Mouse (Mus musculus): ENCODE data around the gene Pmepa1. TPM values are rescaled to one million over a fixed set of nuclear protein-coding genes. Genes with fewer than 3 reads are reported as not detected.

Gene Pmepa1
- polyA plus RNA-seq, 1 experiment from 2014 or later: 4.6 TPM

DNA sequence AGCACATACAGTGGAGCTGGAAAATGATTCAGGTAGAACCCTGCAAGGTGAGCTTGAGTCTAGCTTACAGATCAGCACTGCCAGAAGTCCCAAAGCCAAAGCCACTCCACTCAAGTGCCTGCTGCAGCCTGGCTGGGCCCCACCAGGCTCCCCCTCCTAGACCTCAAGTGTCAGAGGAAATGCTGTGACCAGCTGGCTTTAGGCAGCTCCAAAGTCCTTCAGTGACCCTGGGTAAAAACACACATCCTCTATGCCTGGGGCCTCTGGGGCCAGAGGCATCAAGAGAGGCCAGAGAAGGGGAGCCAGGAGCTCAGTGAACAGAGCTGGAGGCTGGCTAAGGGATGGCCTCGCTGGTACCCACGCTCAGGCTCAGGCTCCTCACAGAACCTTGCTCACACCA is 25.9 kb downstream of the Pmepa1 start:
- Histone ChIP-seq H3K4me1 (peaks cover 83% of the 10 kb centered on the region), H3K4me2 (no peak overlapping the region), H3K9ac (replicated peaks) (no peak overlapping the region), H3K4me3 (replicated peaks) (no peak overlapping the region), H3K36me3 (no peaks in the 10 kb centered on the region), H3K27me3 (replicated peaks) (no peaks in the 10 kb centered on the region), H3K27ac (replicated peaks) (no peak overlapping the region; the same call in 1 of the 2 replicates), H3K9me3 (replicated peaks) (no peaks in the 10 kb centered on the region)
- 22% methylated on average over 2 of the region's 2 CpGs for WGBS
- ATAC-seq (ENCODE audit: low FRiP score): no peak

DNA sequence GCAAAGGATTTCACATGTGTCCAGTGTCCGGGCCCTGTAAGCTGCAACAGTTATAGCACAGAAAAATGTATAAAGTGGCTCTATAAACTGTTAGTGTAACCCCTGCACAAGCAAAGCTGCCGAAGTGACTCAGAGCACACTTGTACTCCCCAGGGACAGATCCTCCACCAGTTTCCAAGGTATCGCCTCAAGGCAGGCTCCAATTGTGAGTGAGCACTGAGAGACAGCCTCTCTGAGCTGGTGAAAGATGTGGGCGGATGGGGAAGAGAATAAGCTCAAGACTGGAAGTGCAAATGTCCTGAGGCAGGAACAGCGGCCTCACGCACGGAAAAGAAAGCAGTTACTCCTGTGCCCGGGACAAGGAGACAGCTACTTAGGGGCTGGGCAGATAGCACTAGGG is 26.4 kb downstream of the Pmepa1 start:
- 74% methylated on average over 8 of the region's 8 CpGs for WGBS
- Histone ChIP-seq H3K9me3 (replicated peaks) (no peaks in the 10 kb centered on the region), H3K9ac (replicated peaks) (no peak overlapping the region), H3K27ac (replicated peaks) (no peak overlapping the region), H3K36me3 (no peaks in the 10 kb centered on the region), H3K27me3 (replicated peaks) (no peaks in the 10 kb centered on the region), H3K4me1 (peaks cover 82% of the 10 kb centered on the region), H3K4me2 (no peak overlapping the region), H3K4me3 (replicated peaks) (no peak overlapping the region)
- no peak for ATAC-seq (ENCODE audit: low FRiP score)

DNA sequence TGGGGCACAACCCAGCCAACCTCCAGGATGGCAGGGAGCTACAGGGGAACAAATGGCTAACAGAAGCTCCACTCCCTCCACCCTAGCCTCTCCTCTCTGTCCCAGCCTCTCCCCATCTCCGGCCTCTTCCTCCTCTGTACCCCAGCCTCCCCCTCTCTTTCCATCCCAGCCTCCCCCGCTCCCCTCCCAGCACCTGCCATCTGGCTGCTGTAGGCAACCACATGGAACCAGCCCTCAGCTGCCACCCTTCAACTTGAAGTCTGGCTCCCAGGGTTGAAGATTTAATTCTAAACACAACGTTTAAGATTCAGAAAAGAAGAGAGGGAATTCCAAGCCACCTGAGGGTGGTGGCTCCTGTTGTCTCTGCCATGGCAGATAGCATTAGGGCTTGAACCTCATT is 26.9 kb downstream of the Pmepa1 start:
- Histone ChIP-seq H3K36me3 (no peaks in the 10 kb centered on the region), H3K4me2 (no peak overlapping the region), H3K4me1 (peaks cover 76% of the 10 kb centered on the region), H3K27ac (replicated peaks) (no peak overlapping the region), H3K9me3 (replicated peaks) (no peaks in the 10 kb centered on the region), H3K27me3 (replicated peaks) (no peaks in the 10 kb centered on the region), H3K4me3 (replicated peaks) (no peak overlapping the region), H3K9ac (replicated peaks) (no peak overlapping the region)
- no peak for ATAC-seq (ENCODE audit: low FRiP score)
- WGBS: 44% methylated on average over 3 of the region's 3 CpGs

DNA sequence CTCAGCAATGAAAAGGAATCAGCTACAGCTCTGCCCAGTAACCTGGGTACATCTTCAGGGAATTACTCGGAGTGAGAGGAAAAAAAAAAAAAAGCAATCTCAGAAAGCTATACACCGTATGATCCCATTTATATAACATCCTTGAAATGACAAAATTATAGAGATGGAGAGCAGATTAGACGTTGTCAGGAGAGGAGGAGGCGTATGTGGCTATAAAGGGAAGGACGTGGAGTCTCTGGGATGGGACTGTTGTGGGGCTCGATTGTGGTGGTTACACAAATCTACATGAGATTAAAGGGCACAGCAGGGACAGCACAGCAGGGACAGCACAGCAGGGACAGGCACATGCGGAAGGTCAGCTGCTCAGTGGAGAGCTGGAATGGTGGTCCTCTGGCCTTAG is 27.5 kb downstream of the Pmepa1 start:
- Histone ChIP-seq H3K27ac (replicated peaks) (no peak overlapping the region), H3K4me2 (no peak overlapping the region), H3K9ac (replicated peaks) (no peak overlapping the region), H3K4me1 (peaks cover 73% of the 10 kb centered on the region), H3K9me3 (replicated peaks) (no peaks in the 10 kb centered on the region), H3K27me3 (replicated peaks) (no peaks in the 10 kb centered on the region), H3K4me3 (replicated peaks) (no peak overlapping the region), H3K36me3 (no peaks in the 10 kb centered on the region)
- no peak for ATAC-seq (ENCODE audit: low FRiP score)
- WGBS: 62% methylated on average over 7 of the region's 7 CpGs

DNA sequence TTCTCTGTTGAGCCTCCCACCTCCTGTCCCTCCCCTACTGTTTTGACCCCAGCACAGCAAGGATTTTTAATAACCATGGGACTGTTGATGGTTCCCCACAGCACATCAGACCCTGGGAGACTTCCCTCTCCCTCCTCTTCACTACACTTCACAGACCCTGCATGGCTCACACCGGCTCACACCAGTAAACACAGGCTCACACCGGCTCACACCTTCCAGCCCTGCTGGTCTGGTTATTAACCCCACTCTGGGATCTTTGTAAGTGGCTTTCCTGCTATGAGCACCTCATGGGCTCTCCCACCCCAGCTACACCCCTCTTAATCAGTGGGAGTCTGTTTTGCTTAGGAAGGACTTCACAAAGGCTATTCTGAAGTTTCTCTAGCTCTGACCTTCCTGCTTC is 28.4 kb downstream of the Pmepa1 start:
- no peak overlapping the region for H3K4me2 ChIP-seq
- no peaks in the 10 kb centered on the region for H3K36me3 ChIP-seq
- H3K9ac ChIP-seq (replicated peaks): no peak overlapping the region
- no peaks in the 10 kb centered on the region for H3K27me3 ChIP-seq (replicated peaks)
- 40% methylated on average over 2 of the region's 2 CpGs for WGBS
- peaks cover 73% of the 10 kb centered on the region for H3K4me1 ChIP-seq
- no peaks in the 10 kb centered on the region for H3K9me3 ChIP-seq (replicated peaks)
- no peak overlapping the region for H3K27ac ChIP-seq (replicated peaks)
- ATAC-seq (ENCODE audit: low FRiP score): no peak
- H3K4me3 ChIP-seq (replicated peaks): no peak overlapping the region

DNA sequence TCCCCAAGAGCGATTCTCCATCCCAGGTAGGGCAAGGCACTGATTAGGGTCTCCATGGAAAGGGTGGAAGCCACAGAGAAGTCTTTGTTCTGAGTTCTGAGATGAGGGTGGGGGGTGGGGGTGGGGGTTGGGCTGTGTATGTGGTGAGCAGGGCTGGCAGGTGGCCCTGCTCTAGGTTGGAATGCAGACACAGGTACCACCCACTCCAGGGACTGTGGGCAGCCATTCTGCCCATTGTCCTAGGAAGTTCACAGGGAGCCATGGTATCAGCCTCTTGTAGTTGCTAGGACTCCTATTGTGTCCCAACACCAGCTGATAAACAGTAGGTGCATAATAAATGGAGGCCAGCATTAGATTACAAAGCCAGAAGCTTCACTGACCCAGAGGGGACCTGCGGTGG is 29.1 kb downstream of the Pmepa1 start:
- Histone ChIP-seq H3K9me3 (replicated peaks) (no peaks in the 10 kb centered on the region), H3K4me3 (replicated peaks) (no peak overlapping the region), H3K4me1 (peaks cover 75% of the 10 kb centered on the region), H3K9ac (replicated peaks) (no peak overlapping the region), H3K4me2 (no peak overlapping the region), H3K27ac (replicated peaks) (no peak overlapping the region), H3K27me3 (replicated peaks) (no peaks in the 10 kb centered on the region), H3K36me3 (no peaks in the 10 kb centered on the region)
- 33% methylated on average over 2 of the region's 2 CpGs for WGBS
- ATAC-seq (ENCODE audit: low FRiP score): no peak

DNA sequence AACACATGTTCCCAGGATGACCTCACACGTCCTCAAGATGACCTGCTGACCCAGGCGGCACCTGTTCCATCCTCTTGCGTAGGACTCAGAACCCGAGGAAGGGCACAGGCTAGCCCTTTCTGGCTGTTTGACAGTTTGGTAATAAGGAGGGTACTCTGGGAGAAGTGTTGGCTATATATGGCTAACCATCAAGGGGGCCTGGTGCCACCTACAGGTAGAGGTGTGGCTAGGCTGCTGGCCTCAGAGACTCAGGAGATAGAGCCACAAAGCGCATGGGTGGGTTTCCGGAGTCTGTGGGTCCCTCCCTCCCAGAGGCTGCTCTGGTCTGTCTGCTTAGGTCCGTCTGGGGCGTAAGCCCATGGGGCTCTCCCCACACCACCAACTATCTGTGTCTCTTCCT is 29.6 kb downstream of the Pmepa1 start:
- Histone ChIP-seq H3K4me3 (replicated peaks) (no peak overlapping the region), H3K36me3 (no peaks in the 10 kb centered on the region), H3K9me3 (replicated peaks) (no peaks in the 10 kb centered on the region), H3K27me3 (replicated peaks) (no peaks in the 10 kb centered on the region), H3K9ac (replicated peaks) (no peak overlapping the region), H3K4me2 (no peak overlapping the region), H3K27ac (replicated peaks) (no peak overlapping the region), H3K4me1 (peaks cover 72% of the 10 kb centered on the region)
- WGBS: 78% methylated on average over 8 of the region's 8 CpGs
- ATAC-seq (ENCODE audit: low FRiP score): no peak

DNA sequence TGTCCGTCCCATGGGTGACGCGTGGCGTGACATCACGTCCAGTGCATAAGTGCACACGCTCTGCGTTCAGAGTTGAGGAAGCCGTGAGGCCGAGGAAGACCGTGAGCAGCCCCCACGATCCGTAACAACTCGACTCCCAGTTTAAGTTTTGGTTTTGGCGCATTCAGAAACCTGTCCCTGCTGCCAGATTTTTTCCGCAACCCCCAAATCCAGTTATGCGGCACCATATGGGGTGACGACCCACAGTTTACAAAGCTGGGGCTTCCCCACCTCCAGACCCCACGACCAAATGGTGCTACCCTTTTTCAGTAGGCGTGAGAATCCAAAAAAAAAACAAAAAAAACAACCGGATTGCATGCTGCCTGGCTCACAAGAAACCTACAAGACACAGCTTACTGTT is 31.1 kb downstream of the Pmepa1 start:
- 90% methylated on average over 20 of the region's 20 CpGs for WGBS
- H3K4me2 ChIP-seq: no peak overlapping the region
- no peak for ATAC-seq (ENCODE audit: low FRiP score)
- H3K36me3 ChIP-seq: no peaks in the 10 kb centered on the region
- no peak overlapping the region for H3K27ac ChIP-seq (replicated peaks)
- H3K9ac ChIP-seq (replicated peaks): no peak overlapping the region
- no peaks in the 10 kb centered on the region for H3K27me3 ChIP-seq (replicated peaks)
- no peaks in the 10 kb centered on the region for H3K9me3 ChIP-seq (replicated peaks)
- peaks cover 72% of the 10 kb centered on the region for H3K4me1 ChIP-seq
- no peak overlapping the region for H3K4me3 ChIP-seq (replicated peaks)

DNA sequence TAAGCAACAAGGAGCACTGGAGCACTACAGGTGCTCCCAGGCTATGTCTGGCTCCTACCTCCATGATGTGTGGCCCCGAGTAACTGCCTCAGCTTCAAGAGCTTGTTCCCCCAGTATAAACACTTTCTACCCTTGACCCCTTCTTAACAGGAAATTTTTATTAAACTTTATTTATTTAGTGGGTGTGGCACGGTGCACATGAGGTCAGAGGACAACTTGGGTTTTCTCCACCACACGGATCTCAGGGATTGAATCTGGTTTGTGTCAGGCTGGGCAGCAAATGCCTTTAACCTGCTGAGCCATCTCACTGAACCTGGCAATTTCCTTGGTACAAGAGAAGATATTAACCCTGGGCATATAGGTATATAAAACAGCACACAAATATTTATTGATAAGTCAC is 32.2 kb downstream of the Pmepa1 start:
- no peaks in the 10 kb centered on the region for H3K27me3 ChIP-seq (replicated peaks)
- no peak overlapping the region for H3K9ac ChIP-seq (replicated peaks)
- no peak overlapping the region for H3K4me2 ChIP-seq
- no peak overlapping the region for H3K4me3 ChIP-seq (replicated peaks)
- no peaks in the 10 kb centered on the region for H3K9me3 ChIP-seq (replicated peaks)
- H3K27ac ChIP-seq (replicated peaks): no peak overlapping the region
- no peaks in the 10 kb centered on the region for H3K36me3 ChIP-seq
- H3K4me1 ChIP-seq: peaks cover 67% of the 10 kb centered on the region
- whole genome bisulfite sequencing: 84% methylated on average over 3 of the region's 3 CpGs
- ATAC-seq (ENCODE audit: low FRiP score): no peak

DNA sequence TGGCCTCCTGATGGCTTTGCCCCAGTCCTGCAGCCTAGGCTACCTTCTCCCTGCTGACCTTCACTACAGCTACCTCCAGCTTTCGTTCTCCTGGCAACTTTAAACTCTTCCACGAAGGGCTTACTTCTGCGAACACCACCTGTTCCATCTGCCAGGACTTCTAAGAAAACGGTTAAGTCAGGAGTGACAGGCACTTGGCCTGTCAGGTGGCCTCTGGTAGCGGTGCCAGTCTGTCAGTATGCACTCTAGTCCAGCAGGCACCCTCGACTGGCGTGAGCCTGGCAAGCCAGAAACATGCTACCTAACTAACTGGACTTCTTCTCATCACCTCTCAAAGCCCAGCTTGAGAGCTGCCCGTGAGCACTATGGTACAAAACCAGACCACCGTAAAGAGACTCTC is 32.7 kb downstream of the Pmepa1 start:
- H3K9me3 ChIP-seq (replicated peaks): no peaks in the 10 kb centered on the region
- 69% methylated on average over 9 of the region's 9 CpGs for WGBS
- no peaks in the 10 kb centered on the region for H3K27me3 ChIP-seq (replicated peaks)
- H3K4me1 ChIP-seq: peaks cover 69% of the 10 kb centered on the region
- H3K4me3 ChIP-seq (replicated peaks): no peak overlapping the region
- no peak overlapping the region for H3K4me2 ChIP-seq
- H3K9ac ChIP-seq (replicated peaks): no peak overlapping the region
- H3K36me3 ChIP-seq: no peaks in the 10 kb centered on the region
- ATAC-seq (ENCODE audit: low FRiP score): no peak
- H3K27ac ChIP-seq (replicated peaks): no peak overlapping the region

DNA sequence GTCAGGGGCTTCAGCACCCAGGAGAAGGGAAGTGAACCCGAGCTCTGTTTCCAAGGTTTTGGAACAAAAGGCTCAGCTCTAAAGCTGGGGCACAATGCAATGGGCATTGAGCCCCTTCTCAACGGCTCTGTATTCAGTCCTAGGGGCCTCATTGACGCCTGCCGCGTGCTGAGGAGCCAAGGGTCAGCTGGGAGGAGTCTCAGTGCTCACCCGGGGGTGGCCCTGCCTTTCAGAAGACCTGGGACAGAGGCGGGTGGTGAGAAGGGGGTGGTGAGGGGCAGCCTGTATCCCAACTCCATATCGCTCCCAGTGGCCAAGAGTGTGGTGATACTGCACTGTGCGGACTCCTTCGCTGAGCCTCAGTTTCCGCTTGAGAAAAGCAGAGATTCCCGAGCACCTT is 33.5 kb downstream of the Pmepa1 start:
- Histone ChIP-seq H3K36me3 (no peaks in the 10 kb centered on the region), H3K9ac (replicated peaks) (no peak overlapping the region), H3K27ac (replicated peaks) (no peak overlapping the region), H3K9me3 (replicated peaks) (no peaks in the 10 kb centered on the region), H3K4me3 (replicated peaks) (no peak overlapping the region), H3K27me3 (replicated peaks) (no peaks in the 10 kb centered on the region), H3K4me1 (peaks cover 74% of the 10 kb centered on the region), H3K4me2 (no peak overlapping the region)
- 14% methylated on average over 12 of the region's 12 CpGs for WGBS
- ATAC-seq (ENCODE audit: low FRiP score): no peak

DNA sequence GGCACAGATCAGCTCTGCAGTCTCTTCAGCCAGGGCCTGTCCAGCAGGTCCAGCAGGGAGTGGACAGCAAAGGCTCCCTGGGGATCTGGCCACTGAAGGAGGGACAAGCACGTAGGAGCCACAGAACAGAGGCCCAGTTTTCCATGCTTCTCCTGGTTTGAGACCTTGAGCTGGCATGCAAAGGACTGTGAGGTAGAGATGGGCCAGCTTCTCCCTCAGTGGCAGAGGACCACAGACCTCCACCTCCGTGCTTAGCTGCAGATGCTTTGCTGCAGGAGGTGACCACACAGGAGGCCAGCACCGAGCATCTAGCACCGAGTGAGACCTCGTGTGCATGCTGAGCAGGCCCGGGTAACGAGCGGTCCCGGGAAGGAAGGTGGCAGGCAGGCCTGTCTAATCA is 35.6 kb downstream of the Pmepa1 start:
- Histone ChIP-seq H3K4me3 (replicated peaks) (no peak overlapping the region), H3K9me3 (replicated peaks) (no peaks in the 10 kb centered on the region), H3K4me2 (no peak overlapping the region), H3K27me3 (replicated peaks) (no peaks in the 10 kb centered on the region), H3K4me1 (peaks cover 81% of the 10 kb centered on the region), H3K9ac (replicated peaks) (no peak overlapping the region), H3K36me3 (no peaks in the 10 kb centered on the region), H3K27ac (replicated peaks) (no peak overlapping the region)
- no peak for ATAC-seq (ENCODE audit: low FRiP score)
- WGBS: 21% methylated on average over 9 of the region's 9 CpGs

DNA sequence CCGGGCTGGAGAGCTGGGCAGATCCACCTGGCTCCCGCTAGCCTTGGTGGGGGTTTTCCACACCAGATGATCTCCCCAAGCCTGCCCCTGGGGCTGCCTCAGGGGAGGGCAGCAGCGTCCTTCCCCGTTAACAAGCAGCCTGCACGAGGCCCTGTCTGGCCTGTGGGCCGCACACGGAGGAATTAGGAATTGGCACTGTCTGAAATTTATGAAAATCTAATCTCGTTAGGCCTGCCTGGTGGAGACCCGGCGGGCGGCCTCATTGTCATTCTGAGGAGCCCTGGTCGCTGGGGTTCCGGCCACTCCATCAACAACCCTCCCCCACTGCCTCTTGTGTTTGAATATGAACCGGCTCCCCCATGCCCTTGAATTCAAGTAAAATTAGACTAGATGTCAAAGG is 37.8 kb downstream of the Pmepa1 start:
- no peak overlapping the region for H3K4me3 ChIP-seq (replicated peaks)
- H3K27ac ChIP-seq (replicated peaks): no peak overlapping the region
- WGBS: 15% methylated on average over 14 of the region's 14 CpGs
- no peaks in the 10 kb centered on the region for H3K27me3 ChIP-seq (replicated peaks)
- H3K36me3 ChIP-seq: no peaks in the 10 kb centered on the region
- ATAC-seq (ENCODE audit: low FRiP score): no peak
- peaks cover 80% of the 10 kb centered on the region for H3K4me1 ChIP-seq
- no peaks in the 10 kb centered on the region for H3K9me3 ChIP-seq (replicated peaks)
- H3K4me2 ChIP-seq: no peak overlapping the region
- 0 out of 2 replicates have a peak overlapping the region, but pooled peaks have one; percentile 10 for H3K9ac ChIP-seq (replicated peaks)
